Mouse (Mus musculus) CH12.LX (cell line): Measurements from ENCODE around the gene Srsf5.

ENCODE experiments used
- CHD1 ChIP-seq: IDR thresholded peaks from 2 replicates; pipeline ENCODE4 v1.6.1; 2012; ENCODE audit warnings: low read depth, low read length, improper control_type of control experiment, inconsistent platforms
- CTCF ChIP-seq, 2 experiments: IDR thresholded peaks in 1 of 2; conservative IDR thresholded peaks in 1 of 2; 2 replicates each; pipeline ENCODE4 v1.5.1; 2011 to 2012; ENCODE audit warnings: low read depth in 2 of 2, low read length in 2 of 2, improper control_type of control experiment in 1 of 2, inconsistent platforms in 1 of 2, mild to moderate bottlenecking in 1 of 2, moderate library complexity in 1 of 2
- ELF1 ChIP-seq: IDR thresholded peaks from 2 replicates; pipeline ENCODE4 v1.6.1; 2014; ENCODE audit warnings: low read depth, mild to moderate bottlenecking, inconsistent platforms, low read length, improper control_type of control experiment
- JUN ChIP-seq: IDR thresholded peaks from 2 replicates; pipeline ENCODE4 v1.6.1; 2011; ENCODE audit warnings: low read depth, mild to moderate bottlenecking, low read length, improper control_type of control experiment, moderate library complexity; ENCODE audit not compliant: insufficient read depth
- MEF2A ChIP-seq: IDR thresholded peaks from 2 replicates; pipeline ENCODE4 v1.6.1; 2014; ENCODE audit warnings: low read depth, mild to moderate bottlenecking, inconsistent platforms, low read length, improper control_type of control experiment, borderline replicate concordance
- POLR2A ChIP-seq: IDR thresholded peaks from 2 replicates; pipeline ENCODE4 v1.6.1; 2011; ENCODE audit warnings: low read depth, mild to moderate bottlenecking, improper control_type of control experiment, low read length
- POLR2AphosphoS2 ChIP-seq: IDR thresholded peaks from 2 replicates; pipeline ENCODE4 v1.6.1; 2011; ENCODE audit warnings: low read depth, low read length, improper control_type of control experiment
- RAD21 ChIP-seq: IDR thresholded peaks from 2 replicates; pipeline ENCODE4 v1.6.1; 2011; ENCODE audit warnings: low read depth, mild to moderate bottlenecking, low read length, improper control_type of control experiment, moderate library complexity
- RCOR1 ChIP-seq: conservative IDR thresholded peaks from 2 replicates; pipeline ENCODE4 v1.6.1; 2012; ENCODE audit warnings: low read depth, mild to moderate bottlenecking, inconsistent platforms, low read length, improper control_type of control experiment
- SMC3 ChIP-seq: IDR thresholded peaks from 2 replicates; pipeline ENCODE4 v1.6.1; 2011; ENCODE audit warnings: low read depth, low read length, improper control_type of control experiment
- TBP ChIP-seq: conservative IDR thresholded peaks from 2 replicates; pipeline ENCODE4 v1.6.1; 2011; ENCODE audit warnings: low read depth, low read length, improper control_type of control experiment
- TCF12 ChIP-seq: IDR thresholded peaks from 2 replicates; pipeline ENCODE4 v1.6.1; 2014; ENCODE audit warnings: low read depth, mild to moderate bottlenecking, inconsistent platforms, low read length, improper control_type of control experiment
- UBTF ChIP-seq: IDR thresholded peaks from 2 replicates; pipeline ENCODE4 v1.6.1; 2012; ENCODE audit warnings: low read depth, mild to moderate bottlenecking, inconsistent platforms, low read length, improper control_type of control experiment, moderate library complexity
- USF1 ChIP-seq: IDR thresholded peaks from 2 replicates; pipeline ENCODE4 v1.6.1; 2014; ENCODE audit warnings: low read depth, mild to moderate bottlenecking, inconsistent platforms, low read length, improper control_type of control experiment

GRCm38 (mm10) chr12:80968605-80969004 is 23.3 kb downstream of the Srsf5 start, which contains the start of gene Slc10a1:
- TF ChIP-seq CTCF (conservative IDR thresholded peaks at IDR 0.05 in 1 of 2, IDR thresholded peaks at IDR 0.05 in 1 of 2; ENCODE audit: low read depth in 2 of 2, low read length in 2 of 2): no peak
- TF ChIP-seq TBP: no peak
- no peak for TF ChIP-seq MEF2A
- no peak for TF ChIP-seq ELF1
- no peak for TF ChIP-seq POLR2A
- no peak for TF ChIP-seq SMC3
- no peak for TF ChIP-seq RAD21
- TF ChIP-seq USF1: no peak
- TF ChIP-seq TCF12: no peak
- no peak for TF ChIP-seq RCOR1
- no peak for TF ChIP-seq JUN
- TF ChIP-seq CHD1: no peak
- TF ChIP-seq POLR2AphosphoS2: no peak
- TF ChIP-seq UBTF: no peak
